Comparison of ENCODE assay signal across 35 mouse cellular contexts in genomic region chr11:100375127-100375526, GRCm38 (mm10). TPM values are rescaled to one million over a fixed set of nuclear protein-coding genes. Genes with fewer than 3 reads are reported as not detected.
A peak's percentile ranks its signal among the peaks of the same experiment; 100 is the strongest.
DNase-seq lines count a peak whose midpoint lies in the region; ATAC-seq and TF ChIP-seq lines count a peak whose summit lies in the region.
"Had no signal": no experiment of that assay in that cellular context is flagged by ENCODE, and none has a peak within 500 bp of the region (broad histone marks: within the 10 kb centered on the region; RNA-seq: fewer than 3 reads in every experiment).

No protein-coding gene starts in this region.

- peaks cover 20% of the 10 kb centered on the region for H3K4me1 ChIP-seq in heart, adult 2 months (ENCODE audit: control insufficient read depth, insufficient read depth, low read length)
- H3K4me1 ChIP-seq in heart, embryonic 12.5 days (replicated peaks) = peaks cover 3% of the 10 kb centered on the region
- H3K4me1 ChIP-seq in ES-E14 (ENCODE audit: control insufficient read depth in 2 of 2, insufficient read depth in 2 of 2, low read length in 2 of 2, poor library complexity in 1 of 2) = peaks cover 17 to 32% of the 10 kb centered on the region in 2 experiments
- H3K4me1 ChIP-seq in brown adipose tissue, adult 24 weeks (ENCODE audit: control insufficient read depth, insufficient read depth, insufficient read length, low read length) = peaks cover 32% of the 10 kb centered on the region
- H3K4me1 ChIP-seq: embryonic facial prominence, embryonic 12.5 days; embryonic facial prominence, embryonic 15.5 days; hindbrain, embryonic 13.5 days; intestine, embryonic 15.5 days had no signal

- no peak overlapping the region for H3K9ac ChIP-seq in heart, adult 2 months (ENCODE audit: low read depth, low read length)
- no peak overlapping the region for H3K9ac ChIP-seq in heart, embryonic 12.5 days
- H3K9ac ChIP-seq in ES-E14 (ENCODE audit: insufficient read depth, low read depth, low read length, poor library complexity, severe bottlenecking) = peak overlapping the region; percentile 52; the same call in 1 of the 2 replicates
- H3K9ac ChIP-seq: embryonic facial prominence, embryonic 12.5 days; embryonic facial prominence, embryonic 15.5 days; forebrain, postnatal 0 days; heart, embryonic 15.5 days; hindbrain, embryonic 13.5 days; intestine, embryonic 15.5 days had no signal

- H3K36me3 ChIP-seq in heart, adult 2 months (ENCODE audit: control insufficient read depth, insufficient read depth, low read length) = peaks cover 24% of the 10 kb centered on the region
- peaks cover 96% of the 10 kb centered on the region for H3K36me3 ChIP-seq in heart, embryonic 12.5 days
- peaks cover 60% of the 10 kb centered on the region for H3K36me3 ChIP-seq in ES-E14 (ENCODE audit: control insufficient read depth, insufficient read depth, low read length, poor library complexity, severe bottlenecking)

- H3K79me2 ChIP-seq in heart, adult 2 months (replicated peaks; ENCODE audit: control insufficient read depth, insufficient read depth, low read length) = no peaks in the 10 kb centered on the region; the same call in 1 of the 2 replicates

- intact Hi-C loops in heart, adult 2 months (cut with DNase I) = no loop called here

- H3K4me3 ChIP-seq in heart, adult 2 months = no peak overlapping the region
- no peak overlapping the region for H3K4me3 ChIP-seq in heart, embryonic 12.5 days
- peak overlapping the region in 1 of 2 experiments; percentile 74; a peak in 2 of 4 replicates for H3K4me3 ChIP-seq in ES-E14 (ENCODE audit: insufficient read depth in 1 of 2, low read depth in 1 of 2, low read length in 2 of 2, poor library complexity in 1 of 2, severe bottlenecking in 1 of 2)
- H3K4me3 ChIP-seq in brown adipose tissue, adult 24 weeks (ENCODE audit: insufficient read depth, low read depth, low read length) = no peak overlapping the region
- H3K4me3 ChIP-seq: embryonic facial prominence, embryonic 12.5 days; embryonic facial prominence, embryonic 15.5 days; heart, embryonic 15.5 days; hindbrain, embryonic 10.5 days; hindbrain, embryonic 13.5 days; intestine, embryonic 15.5 days had no signal

- no peak for DNase-seq in heart, adult 2 months
- no peak for DNase-seq in ES-E14 (ENCODE audit: low read depth, low spot score)
- DNase-seq in left cerebral cortex, adult 18-20 months (ENCODE audit: low spot score in 2 of 2) = no peak
- no peak for DNase-seq in kidney, postnatal 36 days
- DNase-seq: adrenal gland, postnatal 10 days; adrenal gland, postnatal 36 days; B cell, adult 2 months; cerebellum, adult 11 months; cerebellum, adult 2 months; cerebellum, adult 9-11 months; cerebellum, postnatal 25 days; forebrain, postnatal 0 days; gastrocnemius, postnatal 36 days; heart, postnatal 10 days; heart, postnatal 36 days; kidney, adult 11 months had no signal

- H3K9me3 ChIP-seq in heart, embryonic 12.5 days (replicated peaks) = no peaks in the 10 kb centered on the region
- H3K9me3 ChIP-seq in ES-E14 (ENCODE audit: control insufficient read depth, insufficient read depth, low read depth, low read length) = no peaks in the 10 kb centered on the region
- H3K9me3 ChIP-seq: embryonic facial prominence, embryonic 12.5 days; embryonic facial prominence, embryonic 15.5 days; heart, embryonic 15.5 days; hindbrain, embryonic 10.5 days; hindbrain, embryonic 13.5 days; intestine, embryonic 15.5 days had no signal

- no peak for TF ChIP-seq EP300 in heart, adult 2 months (IDR thresholded peaks at IDR 0.05; ENCODE audit: insufficient read depth, low read depth, low read length)

- no peak overlapping the region for H3K4me2 ChIP-seq in heart, embryonic 12.5 days
- H3K4me2 ChIP-seq: embryonic facial prominence, embryonic 12.5 days; embryonic facial prominence, embryonic 15.5 days; heart, embryonic 11.5 days; heart, embryonic 15.5 days; hindbrain, embryonic 13.5 days; intestine, embryonic 15.5 days had no signal

- no peak for TF ChIP-seq CTCF in heart, adult 2 months (IDR thresholded peaks at IDR 0.05)

- no peaks in the 10 kb centered on the region for H3K27me3 ChIP-seq in heart, adult 2 months (ENCODE audit: control insufficient read depth, insufficient read depth, low read length)
- no peaks in the 10 kb centered on the region for H3K27me3 ChIP-seq in heart, embryonic 12.5 days (replicated peaks)
- H3K27me3 ChIP-seq: embryonic facial prominence, embryonic 12.5 days; embryonic facial prominence, embryonic 15.5 days; heart, embryonic 15.5 days; hindbrain, embryonic 13.5 days; intestine, embryonic 15.5 days had no signal

- no peak for ATAC-seq in heart, embryonic 12.5 days (ENCODE audit: insufficient number of reproducible peaks, low FRiP score)
- ATAC-seq: forebrain, embryonic 14.5 days; forebrain, postnatal 0 days; hindbrain, embryonic 16.5 days; intestine, embryonic 15.5 days had no signal

- no peak for TF ChIP-seq POLR2A in heart, adult 2 months (IDR thresholded peaks at IDR 0.05; ENCODE audit: insufficient read depth, low read depth, low read length)

- WGBS in heart, adult 2 months = 91% methylated on average over 9 of the region's 9 CpGs
- 84% methylated on average over 9 of the region's 9 CpGs for WGBS in heart, embryonic 12.5 days

- peak overlapping the region; percentile 65 for H3K27ac ChIP-seq in heart, adult 2 months
- H3K27ac ChIP-seq in heart, embryonic 12.5 days (ENCODE audit: poor library complexity, severe bottlenecking) = no peak overlapping the region
- peak overlapping the region; percentile 92 for H3K27ac ChIP-seq in ES-E14 (ENCODE audit: insufficient read depth, low read depth, low read length, poor library complexity, severe bottlenecking)
- peak overlapping the region; percentile 78 for H3K27ac ChIP-seq in brown adipose tissue, adult 24 weeks (replicated peaks; ENCODE audit: low read depth, low read length)
- H3K27ac ChIP-seq: embryonic facial prominence, embryonic 12.5 days; embryonic facial prominence, embryonic 15.5 days; heart, embryonic 15.5 days; hindbrain, embryonic 10.5 days; hindbrain, embryonic 13.5 days; intestine, embryonic 15.5 days had no signal

- in situ Hi-C loops in ES-E14 (cut with MboI; ENCODE audit: low sequenced_read_pairs in 2 of 2, unreplicated experiment in 2 of 2) = no loop called here

TF ChIP-seq in ES-E14, 5 proteins besides CTCF, POLR2A, EP300 and RAD21:
- TF ChIP-seq HCFC1 (IDR thresholded peaks at IDR 0.05; ENCODE audit: borderline replicate concordance, insufficient read depth, low read length) = no peak
- no peak for TF ChIP-seq ZNF384 (IDR thresholded peaks at IDR 0.05; ENCODE audit: low read depth, low read length)
- TF ChIP-seq ZC3H11A (IDR thresholded peaks at IDR 0.05; ENCODE audit: borderline replicate concordance, low read depth, low read length) = no peak
- no peak for TF ChIP-seq CHD2 (IDR thresholded peaks at IDR 0.05; ENCODE audit: low read depth, low read length)
- no peak for TF ChIP-seq MAFK (IDR thresholded peaks at IDR 0.05; ENCODE audit: insufficient read depth, low read depth, low read length)

RNA-seq across cellular contexts. Expression of gene Hap1, which starts 19.2 kb away (rescaled TPM):
- 1 to 10 TPM; 1.3 to 1.5 TPM for total RNA-seq in heart, adult 2 months (2021)
- 0.97 and 1.4 TPM in 2 replicates for polyA plus RNA-seq in heart, adult 2 months (2012; rRNA removed)
- polyA plus RNA-seq in heart, embryonic 12.5 days (2016; fragmentation: Nextera tagmentation; extraction: Ambion mirVana) = 11.1 and 12.3 TPM in 2 replicates
- total RNA-seq in ES-E14 (2012; rRNA removed) = 21.4 and 34.2 TPM in 2 replicates
- polyA plus RNA-seq in brown adipose tissue, adult 24 weeks (2012; ENCODE audit: insufficient read depth, insufficient read length, missing spikeins) = not detected in 2 replicates
- total RNA-seq in left cerebral cortex, adult 18-20 months (2021) = 100 to 1,000 TPM; 147 to 179 TPM
- total RNA-seq: common myeloid progenitor, adult 5-6 weeks; granulocyte monocyte progenitor cell, adult 5-6 weeks had no signal

RNA-seq across cellular contexts. Expression of gene Jup, which starts 22.4 kb away (rescaled TPM):
- total RNA-seq in heart, adult 2 months (2021) = 100 to 1,000 TPM; 234 to 237 TPM
- polyA plus RNA-seq in heart, adult 2 months (2012; rRNA removed) = 317 and 318 TPM in 2 replicates
- polyA plus RNA-seq in heart, embryonic 12.5 days (2016; fragmentation: Nextera tagmentation; extraction: Ambion mirVana) = 107 and 109 TPM in 2 replicates
- total RNA-seq in ES-E14 (2012; rRNA removed) = 97.6 and 101 TPM in 2 replicates
- polyA plus RNA-seq in brown adipose tissue, adult 24 weeks (2012; ENCODE audit: insufficient read depth, insufficient read length, missing spikeins) = 24.9 and 31.0 TPM in 2 replicates
- total RNA-seq in left cerebral cortex, adult 18-20 months (2021) = 10 to 100 TPM; 47.2 to 49.3 TPM

RNA-seq across cellular contexts. Expression of gene P3h4, which starts 39.5 kb away (rescaled TPM):
- total RNA-seq in heart, adult 2 months (2021) = 10 to 100 TPM; 13.4 to 16.8 TPM
- 29.7 and 35.6 TPM in 2 replicates for polyA plus RNA-seq in heart, adult 2 months (2012; rRNA removed)
- 69.7 and 78.3 TPM in 2 replicates for polyA plus RNA-seq in heart, embryonic 12.5 days (2016; fragmentation: Nextera tagmentation; extraction: Ambion mirVana)
- total RNA-seq in ES-E14 (2012; rRNA removed) = 39.0 and 44.3 TPM in 2 replicates
- 5.7 and 9.8 TPM in 2 replicates for polyA plus RNA-seq in brown adipose tissue, adult 24 weeks (2012; ENCODE audit: insufficient read depth, insufficient read length, missing spikeins)
- 10 to 100 TPM; 10.4 to 11.3 TPM for total RNA-seq in left cerebral cortex, adult 18-20 months (2021)
- total RNA-seq: CH12.LX; granulocyte monocyte progenitor cell, adult 5-6 weeks; MEL had no signal

RNA-seq across cellular contexts. Expression of gene Fkbp10, which starts 40.4 kb away (rescaled TPM):
- total RNA-seq in heart, adult 2 months (2021) = 1 to 10 TPM; 7.4 to 7.5 TPM
- polyA plus RNA-seq in heart, adult 2 months (2012; rRNA removed) = 24.8 and 35.6 TPM in 2 replicates
- 114 and 124 TPM in 2 replicates for polyA plus RNA-seq in heart, embryonic 12.5 days (2016; fragmentation: Nextera tagmentation; extraction: Ambion mirVana)
- 73.3 and 102 TPM in 2 replicates for total RNA-seq in ES-E14 (2012; rRNA removed)
- polyA plus RNA-seq in brown adipose tissue, adult 24 weeks (2012; ENCODE audit: insufficient read depth, insufficient read length, missing spikeins) = 1.7 and 3.3 TPM in 2 replicates
- 1 to 10 TPM; 4.3 to 6.6 TPM for total RNA-seq in left cerebral cortex, adult 18-20 months (2021)
- total RNA-seq: common myeloid progenitor, adult 5-6 weeks; granulocyte monocyte progenitor cell, adult 5-6 weeks had no signal

RNA-seq across cellular contexts. Expression of gene Gast, which starts 40.9 kb away (rescaled TPM):
- total RNA-seq in heart, adult 2 months (2021) = not detected
- polyA plus RNA-seq in heart, adult 2 months (2012; rRNA removed) = not detected in 2 replicates
- not detected in 2 replicates for polyA plus RNA-seq in heart, embryonic 12.5 days (2016; fragmentation: Nextera tagmentation; extraction: Ambion mirVana)
- total RNA-seq in ES-E14 (2012; rRNA removed) = 1.6 and 2.9 TPM in 2 replicates
- polyA plus RNA-seq in brown adipose tissue, adult 24 weeks (2012; ENCODE audit: insufficient read depth, insufficient read length, missing spikeins) = not detected in 2 replicates
- not detected for total RNA-seq in left cerebral cortex, adult 18-20 months (2021)
- total RNA-seq: adrenal gland, adult 18-20 months; adrenal gland, postnatal 10 days; adrenal gland, postnatal 36 days; CH12.LX; common myeloid progenitor, adult 5-6 weeks; forebrain, postnatal 0 days; gastrocnemius, adult 8-10 months; gastrocnemius, postnatal 36 days; granulocyte monocyte progenitor cell, adult 5-6 weeks; heart, adult 8-10 months; heart, postnatal 10 days; heart, postnatal 36 days; MEL had no signal
- polyA plus RNA-seq: cerebellum, adult 2 months; embryonic facial prominence, embryonic 12.5 days; frontal cortex, adult 2 months; heart, embryonic 11.5 days; heart, embryonic 15.5 days; hindbrain, embryonic 16.5 days had no signal
